Mouse (Mus musculus) CD4-positive naive resting alpha-beta T cell, adult 57 days (primary cell): ENCODE measurements around the gene Nfe2l2. TPM values are rescaled to one million over a fixed set of nuclear protein-coding genes. Genes with fewer than 3 reads are reported as not detected.

Experiments
- total RNA-seq: library from RNA; stranded (reverse); gene quantifications from one replicate; pipeline ENCODE4 v1.2.4, GENCODE M21; 2023

Nfe2l2 gene
- total RNA-seq: 61.2 TPM

GRCm38 (mm10) chr2:75704234-75705161 lies at the start of gene Nfe2l2:
Gene Nfe2l2, minus strand, starts transcription at chr2:75704641.

DNA sequence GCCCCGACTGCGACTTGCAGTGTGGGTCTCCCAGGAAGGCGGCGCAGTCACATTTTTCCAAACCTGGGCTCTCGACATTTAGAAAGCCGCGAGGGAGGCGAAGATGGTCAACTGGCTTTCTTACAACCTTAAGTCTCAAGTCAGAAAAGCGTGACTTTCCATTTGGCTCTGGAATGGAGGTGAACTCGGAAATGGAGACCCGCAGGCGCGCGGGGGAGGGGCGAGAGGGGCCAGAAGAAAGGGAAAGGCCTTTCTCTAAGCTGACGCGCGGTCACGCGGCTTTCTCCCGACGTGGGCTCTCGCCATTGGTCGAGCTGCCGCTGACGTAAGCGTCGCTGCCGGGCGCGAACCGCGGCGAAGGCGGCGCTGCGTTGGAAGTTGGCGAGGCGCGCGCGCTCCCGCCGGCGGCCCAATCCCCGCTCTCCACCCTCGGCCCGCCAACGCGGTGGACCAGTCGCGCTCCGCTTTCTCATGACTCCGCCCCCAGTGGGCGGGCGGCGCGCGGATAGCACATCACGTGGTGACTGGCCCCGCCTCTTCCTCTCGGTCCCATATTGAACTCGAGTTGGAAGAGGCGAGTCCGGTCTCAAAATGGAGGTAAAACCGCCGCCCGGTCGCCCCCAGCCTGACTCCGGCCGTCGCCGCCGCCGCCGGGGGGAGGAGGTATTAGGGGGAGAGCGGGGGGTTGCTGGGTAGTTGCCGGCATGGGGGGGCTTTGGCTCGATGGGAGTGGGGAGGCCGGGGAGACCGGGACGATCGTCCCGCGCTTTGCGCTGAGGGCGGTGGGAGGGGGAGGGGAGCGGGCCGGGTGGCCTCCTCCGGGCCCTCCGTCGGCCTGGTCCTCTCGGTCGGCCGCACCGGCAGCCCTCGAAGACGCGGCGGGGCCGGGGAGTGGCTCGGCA lies 45.5 kb downstream of the Nfe2l2 start, which contains the start of gene Hnrnpa3:
Hnrnpa3 (plus strand) TSS at position 535 of the 902 bp plus-strand sequence.

Other genes starting within 250 kb of the Nfe2l2 start
- gene Hnrnpa3, start 45.4 kb downstream of the Nfe2l2 start, total RNA-seq: 583 TPM
- 47.0 TPM for gene Agps, start 127.5 kb upstream of the Nfe2l2 start, total RNA-seq
- gene Ttc30b, start 233.9 kb upstream of the Nfe2l2 start, total RNA-seq: 2.3 TPM